9 mouse cellular contexts compared by ENCODE assay signal in the genomic region with DNA sequence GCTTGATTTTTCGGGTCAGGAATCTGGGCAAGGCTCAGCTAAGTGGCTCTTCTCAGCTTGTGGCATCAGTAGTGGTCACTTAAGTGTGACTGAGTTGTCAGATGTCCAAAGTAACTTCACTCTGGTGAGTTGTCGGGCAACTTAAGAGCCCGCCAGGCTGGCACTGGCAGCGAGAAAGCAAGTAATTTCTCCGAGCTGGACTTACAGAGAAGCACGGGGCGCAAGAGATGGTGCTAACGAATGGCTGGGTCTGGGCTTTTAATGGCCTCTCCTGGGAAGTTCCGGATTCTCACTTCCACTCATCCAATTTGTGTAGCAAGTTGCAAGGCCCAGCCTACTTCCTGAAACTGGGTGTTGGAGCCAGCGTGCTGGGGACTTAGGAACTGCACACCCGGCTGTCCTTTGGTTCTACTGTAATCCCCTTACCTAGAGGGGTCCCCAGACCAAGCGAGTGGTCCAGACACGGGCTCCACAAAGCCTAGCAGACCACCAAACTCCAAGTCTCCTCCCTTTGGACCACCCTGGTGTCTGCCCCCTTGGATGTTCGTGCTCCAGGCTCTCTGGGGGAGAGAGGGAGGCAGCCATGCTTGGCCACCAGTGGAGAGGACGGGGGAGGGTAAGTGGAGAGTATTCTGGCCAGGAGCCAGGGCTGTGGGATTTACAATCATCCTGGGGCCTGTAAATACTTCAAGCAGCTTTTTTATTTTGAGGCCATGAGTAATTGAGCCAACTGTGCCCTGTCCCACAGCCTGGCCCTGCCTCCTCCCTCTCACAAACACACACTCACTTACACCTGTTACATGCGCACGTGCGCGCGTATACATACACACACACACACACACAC. TPM values are rescaled to one million over a fixed set of nuclear protein-coding genes. Genes with fewer than 3 reads are reported as not detected.
DNase-seq lines count a peak whose midpoint lies in the region; ATAC-seq lines count a peak whose summit lies in the region.
"Had no signal": no experiment of that assay in that cellular context is flagged by ENCODE, and none has a peak within 500 bp of the region (broad histone marks: within the 10 kb centered on the region; RNA-seq: fewer than 3 reads in every experiment).

No protein-coding gene starts in this region.

- no peak overlapping the region; the same call in 1 of the 2 replicates for H3K9ac ChIP-seq in hindbrain, embryonic 13.5 days
- no peak overlapping the region for H3K9ac ChIP-seq in hindbrain, embryonic 14.5 days
- no peak overlapping the region; the same call in none of the 2 replicates for H3K9ac ChIP-seq in embryonic facial prominence, embryonic 14.5 days (ENCODE audit: low read depth, low read length)
- H3K9ac ChIP-seq: liver, embryonic 14.5 days had no signal

- no peaks in the 10 kb centered on the region for H3K36me3 ChIP-seq in hindbrain, embryonic 13.5 days
- no peaks in the 10 kb centered on the region for H3K36me3 ChIP-seq in hindbrain, embryonic 14.5 days (replicated peaks; ENCODE audit: control insufficient read depth, insufficient read depth)
- H3K36me3 ChIP-seq in embryonic facial prominence, embryonic 14.5 days (ENCODE audit: control insufficient read depth, insufficient read depth, low read length) = peaks cover 6% of the 10 kb centered on the region; the same call in 1 of the 2 replicates

- H3K27me3 ChIP-seq in hindbrain, embryonic 13.5 days = no peaks in the 10 kb centered on the region
- H3K27me3 ChIP-seq in hindbrain, embryonic 14.5 days (ENCODE audit: control insufficient read depth, insufficient read depth, low read length) = no peaks in the 10 kb centered on the region
- H3K27me3 ChIP-seq in embryonic facial prominence, embryonic 14.5 days (replicated peaks; ENCODE audit: control insufficient read depth, insufficient read depth, low read length) = no peaks in the 10 kb centered on the region

- no peak overlapping the region for H3K27ac ChIP-seq in hindbrain, embryonic 13.5 days
- H3K27ac ChIP-seq in hindbrain, embryonic 14.5 days = no peak overlapping the region
- H3K27ac ChIP-seq in embryonic facial prominence, embryonic 14.5 days (replicated peaks; ENCODE audit: low read depth, low read length) = no peak overlapping the region; the same call in 1 of the 2 replicates
- H3K27ac ChIP-seq: liver, embryonic 14.5 days had no signal

- H3K4me1 ChIP-seq in hindbrain, embryonic 13.5 days (replicated peaks) = peaks cover 27% of the 10 kb centered on the region
- H3K4me1 ChIP-seq in hindbrain, embryonic 14.5 days (replicated peaks; ENCODE audit: control insufficient read depth, insufficient read depth, low read length) = 0 out of 2 replicates have a peak, but pooled peaks cover 8% of the 10 kb centered on the region
- H3K4me1 ChIP-seq in embryonic facial prominence, embryonic 14.5 days (ENCODE audit: control insufficient read depth, insufficient read depth, low read length) = peaks cover 19% of the 10 kb centered on the region

- WGBS in hindbrain, embryonic 13.5 days = 72% methylated on average over 20 of the region's 20 CpGs
- 71% methylated on average over 20 of the region's 20 CpGs for WGBS in hindbrain, embryonic 14.5 days
- 58% methylated on average over 19 of the region's 20 CpGs for WGBS in embryonic facial prominence, embryonic 14.5 days

- peak; percentile 58 for ATAC-seq in hindbrain, embryonic 13.5 days (ENCODE audit: low FRiP score)
- ATAC-seq in hindbrain, embryonic 14.5 days (ENCODE audit: low FRiP score) = no peak
- ATAC-seq in embryonic facial prominence, embryonic 14.5 days (ENCODE audit: low read depth) = peak; percentile 67

- H3K9me3 ChIP-seq in hindbrain, embryonic 13.5 days = no peaks in the 10 kb centered on the region
- no peaks in the 10 kb centered on the region for H3K9me3 ChIP-seq in hindbrain, embryonic 14.5 days (ENCODE audit: control insufficient read depth, low read length)
- H3K9me3 ChIP-seq in embryonic facial prominence, embryonic 14.5 days (ENCODE audit: control insufficient read depth, low read length) = no peaks in the 10 kb centered on the region

- H3K4me2 ChIP-seq in hindbrain, embryonic 13.5 days = no peak overlapping the region
- H3K4me2 ChIP-seq in hindbrain, embryonic 14.5 days (replicated peaks) = no peak overlapping the region
- no peak overlapping the region for H3K4me2 ChIP-seq in embryonic facial prominence, embryonic 14.5 days (ENCODE audit: low read depth, low read length)

- DNase-seq in hindbrain, embryonic 14.5 days (ENCODE audit: low spot score) = no peak
- DNase-seq in embryonic facial prominence, embryonic 14.5 days (ENCODE audit: low spot score) = peak; percentile 84
- DNase-seq in kidney, adult 18-20 months = peak; percentile 38
- peak; percentile 55 for DNase-seq in lung, postnatal 25 days (ENCODE audit: low spot score)
- DNase-seq in cerebellum, adult 11-12 months = no peak
- DNase-seq in layer of hippocampus, postnatal 36 days = no peak
- no peak for DNase-seq in spleen, postnatal 10 days (ENCODE audit: low spot score in 2 of 2)

- no peak overlapping the region for H3K4me3 ChIP-seq in hindbrain, embryonic 13.5 days
- no peak overlapping the region for H3K4me3 ChIP-seq in hindbrain, embryonic 14.5 days (replicated peaks; ENCODE audit: low read length)
- no peak overlapping the region for H3K4me3 ChIP-seq in embryonic facial prominence, embryonic 14.5 days (ENCODE audit: low read depth, low read length)

RNA-seq across cellular contexts. Expression of a gene that starts 23.3 kb away (rescaled TPM):
- polyA plus RNA-seq in hindbrain, embryonic 13.5 days (2015; fragmentation: Nextera tagmentation; extraction: Ambion mirVana) = 0.51 and 0.70 TPM in 2 replicates
- 0.87 and 0.94 TPM in 2 replicates for polyA plus RNA-seq in hindbrain, embryonic 14.5 days (2014; fragmentation: Nextera tagmentation; extraction: Ambion mirVana)
- polyA plus RNA-seq in embryonic facial prominence, embryonic 14.5 days (2014; fragmentation: Nextera tagmentation; extraction: Ambion mirVana) = 5.8 and 5.9 TPM in 2 replicates
- total RNA-seq in layer of hippocampus, postnatal 36 days (2021) = 1 to 10 TPM; 1.5 to 2.0 TPM

RNA-seq across cellular contexts. Expression of a gene that starts 53.6 kb away (rescaled TPM):
- 68.0 and 69.6 TPM in 2 replicates for polyA plus RNA-seq in hindbrain, embryonic 13.5 days (2015; fragmentation: Nextera tagmentation; extraction: Ambion mirVana)
- 50.0 and 53.1 TPM in 2 replicates for polyA plus RNA-seq in hindbrain, embryonic 14.5 days (2014; fragmentation: Nextera tagmentation; extraction: Ambion mirVana)
- polyA plus RNA-seq in embryonic facial prominence, embryonic 14.5 days (2014; fragmentation: Nextera tagmentation; extraction: Ambion mirVana) = 58.4 and 62.4 TPM in 2 replicates
- 10 to 100 TPM; 41.7 to 45.1 TPM for total RNA-seq in layer of hippocampus, postnatal 36 days (2021)

Comparison
In these comparisons a context has a peak if more than half of its experiments do, and no peak if none do; other contexts are left out.
1. DNase-seq: peak in embryonic facial prominence, embryonic 14.5 days (single experiment), kidney, adult 18-20 months (single experiment) and lung, postnatal 25 days (single experiment); none in hindbrain, embryonic 14.5 days (single experiment), cerebellum, adult 11-12 months (single experiment), layer of hippocampus, postnatal 36 days (0 of 2) and spleen, postnatal 10 days (0 of 2).